Mouse (Mus musculus) myocyte (in vitro differentiated cells): Measurements from ENCODE around the gene Mag.

Experiments used
- POLR2A ChIP-seq: IDR thresholded peaks from one replicate; pipeline ENCODE4 v1.6.1; 2011; ENCODE audit warnings: low read depth, mild to moderate bottlenecking, control low read depth, moderate library complexity; ENCODE audit not compliant: insufficient read length
- POLR2AphosphoS2 ChIP-seq: IDR thresholded peaks from one replicate; pipeline ENCODE4 v1.6.1; 2011; ENCODE audit warnings: low read depth, control low read depth; ENCODE audit not compliant: insufficient read length

DNA sequence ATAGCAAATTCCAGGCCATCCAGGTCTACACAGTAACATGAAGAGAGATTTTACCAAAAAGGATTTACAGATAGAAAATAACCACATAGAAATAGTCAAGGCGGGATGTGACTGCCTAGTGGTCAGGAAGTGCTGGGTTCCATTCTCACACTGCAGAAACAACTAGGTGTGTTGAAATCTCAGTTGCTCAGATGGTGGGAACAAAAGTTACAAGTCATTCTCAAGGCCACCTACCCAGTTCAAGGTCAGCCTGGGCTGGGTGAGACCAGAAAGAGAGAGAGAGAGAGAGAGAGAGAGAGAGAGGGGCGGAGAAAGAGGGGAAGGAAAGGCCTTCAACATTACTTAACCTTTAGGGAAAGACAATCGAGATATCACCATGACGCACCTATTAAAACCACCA is 27.8 kb downstream of the Mag start:
- no peak for TF ChIP-seq POLR2A
- no peak for TF ChIP-seq POLR2AphosphoS2
